Mouse (Mus musculus): Measurements from ENCODE around the gene Kcnj11. TPM values are rescaled to one million over a fixed set of nuclear protein-coding genes. Genes with fewer than 3 reads are reported as not detected.

Kcnj11 gene
- 1.6 and 2.0 TPM in 2 replicates for polyA plus RNA-seq (2014; fragmentation: Nextera tagmentation; extraction: Ambion mirVana)

GRCm38 (mm10) chr7:46100563-46100962 lies at the start of gene Kcnj11:
Gene Kcnj11 (minus strand): TSS chr7:46100764.
- DNase-seq (peak; percentile 97), ATAC-seq (ENCODE audit: low FRiP score, low TSS enrichment) (peak; percentile 82)
- Histone ChIP-seq H3K27me3 (ENCODE audit: control insufficient read depth, insufficient read depth, low read length) (peaks cover 4% of the 10 kb centered on the region; the same call in 1 of the 2 replicates), H3K4me3 (replicated peaks; ENCODE audit: low read depth, low read length) (peak within 1 kb of the TSS; percentile 60), H3K9ac (replicated peaks; ENCODE audit: low read length) (peak within 1 kb of the TSS; percentile 79), H3K9me3 (ENCODE audit: control insufficient read depth, low read length) (no peaks in the 10 kb centered on the region), H3K4me2 (ENCODE audit: low read length) (peak within 1 kb of the TSS; percentile 75), H3K36me3 (ENCODE audit: control insufficient read depth, insufficient read depth, low read length) (no peaks in the 10 kb centered on the region), H3K27ac (replicated peaks; ENCODE audit: low read depth, low read length) (0 out of 2 replicates have a peak within 1 kb of the TSS, but pooled peaks have one; percentile 13), H3K4me1 (ENCODE audit: control insufficient read depth, insufficient read depth, low read length) (peaks cover 5% of the 10 kb centered on the region; the same call in 1 of the 2 replicates)
- WGBS, result under 1% methylated on average over 34 of the region's 34 CpGs

- Histone ChIP-seq H3K27ac (replicated peaks; ENCODE audit: low read depth, low read length) (peak overlapping the region; percentile 69), H3K4me1 (ENCODE audit: control insufficient read depth, insufficient read depth, low read length) (peaks cover 4% of the 10 kb centered on the region), H3K27me3 (ENCODE audit: control insufficient read depth, insufficient read depth, low read length) (no peaks in the 10 kb centered on the region), H3K9me3 (ENCODE audit: control insufficient read depth, low read length) (no peaks in the 10 kb centered on the region), H3K36me3 (ENCODE audit: control insufficient read depth, insufficient read depth, low read length) (no peaks in the 10 kb centered on the region), H3K4me3 (replicated peaks; ENCODE audit: low read depth, low read length) (no peak overlapping the region), H3K9ac (replicated peaks; ENCODE audit: low read length) (no peak overlapping the region), H3K4me2 (ENCODE audit: low read length) (no peak overlapping the region)
- no peak for DNase-seq
- no peak for ATAC-seq (ENCODE audit: low FRiP score, low TSS enrichment)
- 93% methylated on average over 7 of the region's 7 CpGs for WGBS
These were observed 46.9 kb upstream of the Kcnj11 start for GRCm38 (mm10) chr7:46147417-46147816.

- no peak for ATAC-seq (ENCODE audit: low FRiP score, low TSS enrichment)
- Histone ChIP-seq H3K9ac (replicated peaks; ENCODE audit: low read length) (no peak overlapping the region), H3K4me2 (ENCODE audit: low read length) (no peak overlapping the region), H3K36me3 (ENCODE audit: control insufficient read depth, insufficient read depth, low read length) (no peaks in the 10 kb centered on the region), H3K27ac (replicated peaks; ENCODE audit: low read depth, low read length) (peak overlapping the region; percentile 69), H3K27me3 (ENCODE audit: control insufficient read depth, insufficient read depth, low read length) (no peaks in the 10 kb centered on the region), H3K4me3 (replicated peaks; ENCODE audit: low read depth, low read length) (no peak overlapping the region), H3K4me1 (ENCODE audit: control insufficient read depth, insufficient read depth, low read length) (peaks cover 4% of the 10 kb centered on the region), H3K9me3 (ENCODE audit: control insufficient read depth, low read length) (no peaks in the 10 kb centered on the region)
- DNase-seq, result no peak
- 44% methylated on average over 7 of the region's 7 CpGs for WGBS
These were observed 46.2 kb upstream of the Kcnj11 start for GRCm38 (mm10) chr7:46146675-46147308.

- Histone ChIP-seq H3K9ac (replicated peaks; ENCODE audit: low read length) (no peak overlapping the region), H3K27ac (replicated peaks; ENCODE audit: low read depth, low read length) (0 out of 2 replicates have a peak overlapping the region, but pooled peaks have one; percentile 20), H3K4me1 (ENCODE audit: control insufficient read depth, insufficient read depth, low read length) (peaks cover 4% of the 10 kb centered on the region), H3K4me3 (replicated peaks; ENCODE audit: low read depth, low read length) (no peak overlapping the region), H3K36me3 (ENCODE audit: control insufficient read depth, insufficient read depth, low read length) (no peaks in the 10 kb centered on the region), H3K27me3 (ENCODE audit: control insufficient read depth, insufficient read depth, low read length) (no peaks in the 10 kb centered on the region), H3K4me2 (ENCODE audit: low read length) (no peak overlapping the region), H3K9me3 (ENCODE audit: control insufficient read depth, low read length) (no peaks in the 10 kb centered on the region)
- no peak for DNase-seq
- ATAC-seq (ENCODE audit: low FRiP score, low TSS enrichment), result no peak
- 69% methylated on average over 8 of the region's 8 CpGs for WGBS
These were observed 43.5 kb upstream of the Kcnj11 start for GRCm38 (mm10) chr7:46144061-46144460.

- H3K4me2 ChIP-seq (ENCODE audit: low read length), result no peak overlapping the region
- DNase-seq, result no peak
- no peak for ATAC-seq (ENCODE audit: low FRiP score, low TSS enrichment)
- no peak overlapping the region for H3K27ac ChIP-seq (replicated peaks; ENCODE audit: low read depth, low read length)
- no peak overlapping the region for H3K9ac ChIP-seq (replicated peaks; ENCODE audit: low read length)
- no peaks in the 10 kb centered on the region for H3K27me3 ChIP-seq (ENCODE audit: control insufficient read depth, insufficient read depth, low read length)
- H3K4me1 ChIP-seq (ENCODE audit: control insufficient read depth, insufficient read depth, low read length), result peaks cover 6% of the 10 kb centered on the region
- no peaks in the 10 kb centered on the region for H3K36me3 ChIP-seq (ENCODE audit: control insufficient read depth, insufficient read depth, low read length)
- WGBS, result 45% methylated on average over 7 of the region's 7 CpGs
- no peaks in the 10 kb centered on the region for H3K9me3 ChIP-seq (ENCODE audit: control insufficient read depth, low read length)
- H3K4me3 ChIP-seq (replicated peaks; ENCODE audit: low read depth, low read length), result no peak overlapping the region
These were observed 37.9 kb upstream of the Kcnj11 start for GRCm38 (mm10) chr7:46138329-46138930.

- DNase-seq (no peak), ATAC-seq (ENCODE audit: low FRiP score, low TSS enrichment) (no peak)
- Histone ChIP-seq H3K27ac (replicated peaks; ENCODE audit: low read depth, low read length) (0 out of 2 replicates have a peak overlapping the region, but pooled peaks have one; percentile 22), H3K4me1 (ENCODE audit: control insufficient read depth, insufficient read depth, low read length) (peaks cover 6% of the 10 kb centered on the region), H3K27me3 (ENCODE audit: control insufficient read depth, insufficient read depth, low read length) (no peaks in the 10 kb centered on the region; the same call in 1 of the 2 replicates), H3K9ac (replicated peaks; ENCODE audit: low read length) (no peak overlapping the region), H3K9me3 (ENCODE audit: control insufficient read depth, low read length) (no peaks in the 10 kb centered on the region), H3K4me3 (replicated peaks; ENCODE audit: low read depth, low read length) (no peak overlapping the region), H3K4me2 (ENCODE audit: low read length) (no peak overlapping the region), H3K36me3 (ENCODE audit: control insufficient read depth, insufficient read depth, low read length) (no peaks in the 10 kb centered on the region)
- WGBS, result 30% methylated on average over 7 of the region's 7 CpGs
These were observed 33.3 kb upstream of the Kcnj11 start for GRCm38 (mm10) chr7:46133858-46134257.

GRCm38 (mm10) chr7:46132229-46132628 lies 31.7 kb upstream of the Kcnj11 start:
- H3K4me2 ChIP-seq (ENCODE audit: low read length), result no peak overlapping the region
- no peaks in the 10 kb centered on the region for H3K36me3 ChIP-seq (ENCODE audit: control insufficient read depth, insufficient read depth, low read length)
- H3K9ac ChIP-seq (replicated peaks; ENCODE audit: low read length), result no peak overlapping the region
- ATAC-seq (ENCODE audit: low FRiP score, low TSS enrichment) (no peak), DNase-seq (no peak)
- H3K27ac ChIP-seq (replicated peaks; ENCODE audit: low read depth, low read length), result no peak overlapping the region
- WGBS, result 91% methylated on average over 12 of the region's 12 CpGs
- peaks cover 11% of the 10 kb centered on the region for H3K4me1 ChIP-seq (ENCODE audit: control insufficient read depth, insufficient read depth, low read length)
- no peaks in the 10 kb centered on the region for H3K9me3 ChIP-seq (ENCODE audit: control insufficient read depth, low read length)
- no peak overlapping the region for H3K4me3 ChIP-seq (replicated peaks; ENCODE audit: low read depth, low read length)
- no peaks in the 10 kb centered on the region; the same call in 1 of the 2 replicates for H3K27me3 ChIP-seq (ENCODE audit: control insufficient read depth, insufficient read depth, low read length)

- no peaks in the 10 kb centered on the region for H3K9me3 ChIP-seq (ENCODE audit: control insufficient read depth, low read length)
- H3K4me2 ChIP-seq (ENCODE audit: low read length), result no peak overlapping the region
- DNase-seq, result no peak
- H3K36me3 ChIP-seq (ENCODE audit: control insufficient read depth, insufficient read depth, low read length), result no peaks in the 10 kb centered on the region
- no peak overlapping the region for H3K9ac ChIP-seq (replicated peaks; ENCODE audit: low read length)
- ATAC-seq (ENCODE audit: low FRiP score, low TSS enrichment), result no peak
- 52% methylated on average over 8 of the region's 8 CpGs for WGBS
- no peak overlapping the region for H3K27ac ChIP-seq (replicated peaks; ENCODE audit: low read depth, low read length)
- H3K27me3 ChIP-seq (ENCODE audit: control insufficient read depth, insufficient read depth, low read length), result no peaks in the 10 kb centered on the region; the same call in 1 of the 2 replicates
- peaks cover 11% of the 10 kb centered on the region for H3K4me1 ChIP-seq (ENCODE audit: control insufficient read depth, insufficient read depth, low read length)
- H3K4me3 ChIP-seq (replicated peaks; ENCODE audit: low read depth, low read length), result no peak overlapping the region
These were observed 31.2 kb upstream of the Kcnj11 start for GRCm38 (mm10) chr7:46131806-46132205.
